Mouse (Mus musculus) CH12.LX (cell line): ENCODE results near the gene Zfp93.

Source experiments
- CHD1 ChIP-seq: IDR thresholded peaks from 2 replicates; pipeline ENCODE4 v1.6.1; 2012; ENCODE audit warnings: low read depth, low read length, improper control_type of control experiment, inconsistent platforms
- CTCF ChIP-seq, 2 experiments: IDR thresholded peaks in 1 of 2; conservative IDR thresholded peaks in 1 of 2; 2 replicates each; pipeline ENCODE4 v1.5.1; 2011 to 2012; ENCODE audit warnings: low read depth in 2 of 2, low read length in 2 of 2, improper control_type of control experiment in 1 of 2, inconsistent platforms in 1 of 2, mild to moderate bottlenecking in 1 of 2, moderate library complexity in 1 of 2
- EP300 ChIP-seq: IDR thresholded peaks from 2 replicates; pipeline ENCODE4 v1.6.1; 2011; ENCODE audit warnings: low read length, improper control_type of control experiment
- ETS1 ChIP-seq: conservative IDR thresholded peaks from 2 replicates; pipeline ENCODE4 v1.6.1; 2012; ENCODE audit warnings: low read depth, mild to moderate bottlenecking, inconsistent platforms, low read length, improper control_type of control experiment, moderate library complexity
- POLR2A ChIP-seq: IDR thresholded peaks from 2 replicates; pipeline ENCODE4 v1.6.1; 2011; ENCODE audit warnings: low read depth, mild to moderate bottlenecking, improper control_type of control experiment, low read length
- TCF12 ChIP-seq: IDR thresholded peaks from 2 replicates; pipeline ENCODE4 v1.6.1; 2014; ENCODE audit warnings: low read depth, mild to moderate bottlenecking, inconsistent platforms, low read length, improper control_type of control experiment

DNA sequence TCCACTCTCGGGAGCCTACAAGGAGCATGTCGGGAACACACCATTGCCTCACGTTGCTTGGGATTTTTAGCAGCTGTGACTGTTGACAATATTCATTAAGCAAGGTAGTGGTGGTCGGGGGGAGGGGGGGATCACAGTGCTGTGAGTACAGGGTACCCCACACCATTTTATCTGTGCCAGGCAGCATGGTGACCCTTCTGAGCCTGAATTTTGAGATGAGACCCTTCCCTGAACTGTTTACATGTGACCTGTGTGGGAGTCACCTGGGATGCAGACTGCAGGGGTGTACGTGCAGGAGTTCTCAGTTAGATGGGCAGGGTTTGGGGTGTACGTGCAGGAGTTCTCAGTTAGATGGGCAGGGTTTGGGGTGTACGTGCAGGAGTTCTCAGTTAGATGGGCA is 26.2 kb downstream of the Zfp93 start:
- no peak for TF ChIP-seq CTCF (conservative IDR thresholded peaks at IDR 0.05 in 1 of 2, IDR thresholded peaks at IDR 0.05 in 1 of 2; ENCODE audit: low read depth in 2 of 2, low read length in 2 of 2)
- TF ChIP-seq TCF12, result no peak
- no peak for TF ChIP-seq EP300
- TF ChIP-seq POLR2A, result no peak
- no peak for TF ChIP-seq CHD1
- no peak for TF ChIP-seq ETS1
